Mouse (Mus musculus) kidney, postnatal 0 days (tissue): ENCODE measurements around the gene Tnni3k. TPM values are rescaled to one million over a fixed set of nuclear protein-coding genes. Genes with fewer than 3 reads are reported as not detected.
A peak's percentile ranks its signal among the peaks of the same experiment; 100 is the strongest.

Experiments
- ATAC-seq: fragments of 200-750 bp; cut with Nextera tagmentation; replicated peaks from 2 replicates; pipeline ENCODE4 v1.8.0; 2017; ENCODE audit warnings: low read depth, moderate number of reproducible peaks, moderate TSS enrichment, moderate library complexity; ENCODE audit not compliant: low FRiP score
- DNase-seq: peaks from one replicate; pipeline ENCODE4 v3.0.0-alpha.2; 2016; ENCODE audit warnings: low spot score
- H3K27ac ChIP-seq: fragments of 300-500 bp; sonication (generic); 2 replicates; pipeline ENCODE4 v1.5.1; 2014; ENCODE audit warnings: mild to moderate bottlenecking
- H3K27me3 ChIP-seq: fragments of 300-500 bp; sonication (generic); 2 replicates; pipeline ENCODE4 v1.6.1; 2014; ENCODE audit warnings: low read length, mixed read lengths; ENCODE audit not compliant: insufficient read depth
- H3K36me3 ChIP-seq: fragments of 300-500 bp; sonication (generic); 2 replicates; pipeline ENCODE4 v1.6.1; 2014; ENCODE audit warnings: low read length, mixed read lengths; ENCODE audit not compliant: insufficient read depth
- H3K4me1 ChIP-seq: fragments of 300-500 bp; sonication (generic); replicated peaks from 2 replicates; pipeline ENCODE4 v1.6.1; 2014; ENCODE audit warnings: antibody characterized with exemption, low read length, mixed read lengths; ENCODE audit not compliant: insufficient read depth
- H3K4me2 ChIP-seq: fragments of 300-500 bp; sonication (generic); 2 replicates; pipeline ENCODE4 v1.6.1; 2014; ENCODE audit warnings: mild to moderate bottlenecking, low read length, moderate library complexity, mixed read lengths
- H3K4me3 ChIP-seq: fragments of 300-500 bp; sonication (generic); replicated peaks from 2 replicates; pipeline ENCODE4 v1.5.1; 2014; ENCODE audit warnings: low read depth, low read length
- H3K9ac ChIP-seq: fragments of 300-500 bp; sonication (generic); 2 replicates; pipeline ENCODE4 v1.6.1; 2014; ENCODE audit warnings: low read depth, low read length
- H3K9me3 ChIP-seq: fragments of 300-500 bp; sonication (generic); replicated peaks from 2 replicates; pipeline ENCODE4 v1.6.1; 2016; ENCODE audit warnings: low read length, inconsistent platforms, mixed read lengths
- CTCF ChIP-seq: IDR thresholded peaks from 2 replicates; pipeline ENCODE4 v1.5.1; 2016; ENCODE audit warnings: antibody characterized with exemption, low read depth, mild to moderate bottlenecking, moderate library complexity
- WGBS: fragments of 180-500 bp; shearing (Covaris S2); extraction: QIAGEN DNeasy Blood & Tissue Kit; methylation state at CpG from one replicate; pipeline ENCODE4 v1.1.7; 2014; 5-methylcytosine and 5-hydroxymethylcytosine counted together
- polyA plus RNA-seq: library from polyadenylated mRNA; unstranded; fragments of >200 nt; fragmentation: Nextera tagmentation; extraction: Ambion mirVana; gene quantifications from 2 replicates; pipeline ENCODE4 v1.2.1, GENCODE M21; 2015

Gene Tnni3k
- polyA plus RNA-seq, 1 experiment from 2014 or later, result not detected

DNA sequence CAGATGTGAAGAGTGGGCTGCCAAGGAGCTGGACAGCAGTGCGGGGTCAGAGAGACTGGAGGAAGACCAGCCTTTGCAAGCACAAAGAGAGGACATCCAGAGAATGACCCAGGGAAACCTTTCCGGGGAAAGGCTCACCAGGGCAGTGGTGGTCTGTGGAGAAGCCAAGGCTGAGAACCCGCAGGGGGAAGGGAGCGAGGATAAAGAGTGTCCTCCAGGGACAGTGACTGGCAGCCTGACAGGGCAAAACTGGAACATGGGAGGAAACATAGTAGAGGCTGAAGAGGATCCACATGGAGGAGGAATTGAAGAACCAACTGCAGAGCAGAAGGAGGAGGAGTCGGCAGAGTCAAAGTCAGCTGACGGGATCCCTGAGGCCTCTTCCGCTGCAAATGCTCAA lies 291.1 kb downstream of the Tnni3k start:
- Histone ChIP-seq H3K27ac (no peak overlapping the region), H3K4me2 (no peak overlapping the region), H3K4me1 (no peaks in the 10 kb centered on the region), H3K9me3 (no peaks in the 10 kb centered on the region), H3K36me3 (no peaks in the 10 kb centered on the region), H3K4me3 (no peak overlapping the region), H3K27me3 (no peaks in the 10 kb centered on the region), H3K9ac (no peak overlapping the region)
- ATAC-seq, result no peak
- TF ChIP-seq CTCF, result no peak
- no peak for DNase-seq
- WGBS, result 69% methylated on average over 7 of the region's 7 CpGs

DNA sequence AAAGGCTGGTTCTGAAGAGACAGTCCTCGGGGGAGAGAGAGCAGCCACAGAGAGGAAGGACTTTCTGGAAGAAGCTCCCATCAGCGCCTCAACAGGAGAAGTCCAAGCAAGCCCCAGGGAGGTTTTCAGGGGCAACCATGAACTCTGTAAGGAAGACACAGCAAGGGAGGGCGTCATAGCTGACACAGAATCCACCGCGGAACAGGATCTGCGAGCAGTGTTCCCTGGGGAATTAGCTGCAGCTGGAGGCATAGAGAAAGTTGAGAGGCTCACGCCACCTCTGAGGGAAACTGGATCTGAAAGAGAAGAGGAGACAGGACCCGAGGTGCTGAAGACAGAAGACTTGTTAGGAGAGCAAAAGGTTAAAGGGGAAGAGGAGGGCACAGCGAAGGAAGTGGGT lies 291.8 kb downstream of the Tnni3k start:
- Histone ChIP-seq H3K27me3 (no peaks in the 10 kb centered on the region), H3K27ac (no peak overlapping the region), H3K4me2 (no peak overlapping the region), H3K4me3 (no peak overlapping the region), H3K4me1 (no peaks in the 10 kb centered on the region), H3K9ac (no peak overlapping the region), H3K9me3 (no peaks in the 10 kb centered on the region), H3K36me3 (no peaks in the 10 kb centered on the region)
- 31% methylated on average over 9 of the region's 9 CpGs for WGBS
- no peak for TF ChIP-seq CTCF
- ATAC-seq, result no peak
- DNase-seq, result peak; percentile 37

- no peak for ATAC-seq
- 67% methylated on average over 3 of the region's 3 CpGs for WGBS
- no peak for TF ChIP-seq CTCF
Measured at GRCm38 (mm10) chr3:154761108-154761507, 294.1 kb downstream of the Tnni3k start.

DNA sequence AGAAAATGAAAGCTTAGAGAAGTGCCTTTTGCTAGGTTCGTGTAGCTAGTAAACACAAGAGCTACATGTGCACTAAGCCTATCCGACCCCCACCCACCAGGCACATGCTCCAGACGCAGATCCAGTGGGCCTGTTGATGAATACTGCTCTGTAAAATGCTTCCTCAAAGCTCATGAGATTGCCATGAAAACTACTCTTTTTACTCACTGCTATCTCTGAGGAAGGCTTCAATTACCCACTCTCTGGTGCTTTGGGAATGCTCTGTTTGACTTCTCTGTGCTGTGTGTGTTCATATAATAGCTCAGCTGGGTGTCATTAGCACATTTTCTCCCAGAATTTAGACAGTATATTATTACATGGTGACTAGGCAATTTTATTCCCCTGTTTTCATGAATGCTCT lies 297.1 kb downstream of the Tnni3k start:
- no peak overlapping the region for H3K9ac ChIP-seq
- TF ChIP-seq CTCF, result no peak
- H3K4me1 ChIP-seq, result no peaks in the 10 kb centered on the region
- ATAC-seq, result no peak
- no peak overlapping the region for H3K27ac ChIP-seq
- H3K4me3 ChIP-seq, result no peak overlapping the region
- WGBS, result 78% methylated on average over 3 of the region's 3 CpGs
- H3K36me3 ChIP-seq, result no peaks in the 10 kb centered on the region
- DNase-seq, result no peak
- H3K27me3 ChIP-seq, result no peaks in the 10 kb centered on the region
- no peak overlapping the region for H3K4me2 ChIP-seq
- no peaks in the 10 kb centered on the region for H3K9me3 ChIP-seq

More at GRCm38 (mm10) chr3:154761108-154761507, 294.1 kb downstream of the Tnni3k start:
- Histone ChIP-seq H3K27ac (no peak overlapping the region), H3K9ac (no peak overlapping the region), H3K27me3 (no peaks in the 10 kb centered on the region), H3K36me3 (no peaks in the 10 kb centered on the region), H3K9me3 (no peaks in the 10 kb centered on the region), H3K4me3 (no peak overlapping the region), H3K4me1 (no peaks in the 10 kb centered on the region), H3K4me2 (no peak overlapping the region)
- no peak for DNase-seq

- no peak for TF ChIP-seq CTCF
- H3K27me3 ChIP-seq, result no peaks in the 10 kb centered on the region
- WGBS, result 93% methylated on average over 3 of the region's 3 CpGs
- ATAC-seq (no peak), DNase-seq (no peak)
- no peak overlapping the region for H3K4me3 ChIP-seq
- no peak overlapping the region for H3K9ac ChIP-seq
- no peak overlapping the region for H3K4me2 ChIP-seq
- no peaks in the 10 kb centered on the region for H3K36me3 ChIP-seq
- no peak overlapping the region for H3K27ac ChIP-seq
- no peaks in the 10 kb centered on the region for H3K9me3 ChIP-seq
- H3K4me1 ChIP-seq, result no peaks in the 10 kb centered on the region
Measured at GRCm38 (mm10) chr3:154755225-154755624, 300.0 kb downstream of the Tnni3k start.

GRCm38 (mm10) chr3:154754505-154754904 lies 300.7 kb downstream of the Tnni3k start:
- Histone ChIP-seq H3K9ac (no peak overlapping the region), H3K4me3 (no peak overlapping the region), H3K36me3 (no peaks in the 10 kb centered on the region), H3K4me2 (no peak overlapping the region), H3K9me3 (no peaks in the 10 kb centered on the region), H3K4me1 (no peaks in the 10 kb centered on the region), H3K27ac (no peak overlapping the region), H3K27me3 (no peaks in the 10 kb centered on the region)
- 44% methylated on average over 3 of the region's 3 CpGs for WGBS
- no peak for TF ChIP-seq CTCF
- DNase-seq, result peak; percentile 10
- no peak for ATAC-seq

- H3K36me3 ChIP-seq, result no peaks in the 10 kb centered on the region
- H3K9me3 ChIP-seq, result no peaks in the 10 kb centered on the region
- H3K4me3 ChIP-seq, result no peak overlapping the region
- DNase-seq (no peak), ATAC-seq (no peak)
- no peak overlapping the region for H3K27ac ChIP-seq
- H3K27me3 ChIP-seq, result no peaks in the 10 kb centered on the region
- H3K9ac ChIP-seq, result no peak overlapping the region
- 89% methylated on average over 2 of the region's 2 CpGs for WGBS
- no peak overlapping the region for H3K4me2 ChIP-seq
- no peaks in the 10 kb centered on the region for H3K4me1 ChIP-seq
- TF ChIP-seq CTCF, result no peak
Measured at GRCm38 (mm10) chr3:154744317-154744716, 310.9 kb downstream of the Tnni3k start.
